Mouse (Mus musculus) bone marrow, adult 2 months (tissue): ENCODE data around the gene Atf6. TPM values are rescaled to one million over a fixed set of nuclear protein-coding genes. Genes with fewer than 3 reads are reported as not detected.

Experiments used
- H3K27ac ChIP-seq: fragments of 200-500 bp; 2 replicates; pipeline ENCODE4 v1.5.1; 2012; ENCODE audit warnings: low read depth, mild to moderate bottlenecking, control low read depth, inconsistent platforms, low read length; ENCODE audit not compliant: control insufficient read depth, poor library complexity, insufficient read depth
- H3K4me1 ChIP-seq: fragments of 200-500 bp; 2 replicates; pipeline ENCODE4 v1.6.1; 2011; ENCODE audit warnings: low read length; ENCODE audit not compliant: control insufficient read depth, insufficient read depth
- H3K4me3 ChIP-seq: fragments of 200-500 bp; replicated peaks from 2 replicates; pipeline ENCODE3; 2011; ENCODE audit warnings: mild to moderate bottlenecking, low read depth, low read length, control low read depth; ENCODE audit not compliant: control insufficient read depth
- CTCF ChIP-seq: fragments of 200-500 bp; IDR thresholded peaks from 2 replicates; pipeline ENCODE4 v1.5.1; 2011; ENCODE audit warnings: low read length, control low read depth; ENCODE audit not compliant: control insufficient read depth, insufficient read depth
- POLR2A ChIP-seq: fragments of 200-500 bp; IDR thresholded peaks from 2 replicates; pipeline ENCODE4 v1.6.1; 2011; ENCODE audit warnings: low read depth, mild to moderate bottlenecking, control low read depth, low read length, borderline replicate concordance; ENCODE audit not compliant: control insufficient read depth
- WGBS: fragments of 180-500 bp; shearing (Covaris S2); methylation state at CpG from one replicate; pipeline ENCODE4 v1.1.7; 2018; 5-methylcytosine and 5-hydroxymethylcytosine counted together
- polyA plus RNA-seq: library from polyadenylated mRNA; stranded (reverse); fragments of >200 nt; gene quantifications from 2 replicates; pipeline ENCODE4 v1.2.4, GENCODE M21; 2011; ENCODE audit warnings: low replicate concordance; ENCODE audit not compliant: missing spikeins, insufficient read depth, insufficient read length

Atf6 gene
- polyA plus RNA-seq, 1 experiment, result 7.7 TPM

GRCm38 (mm10) chr1:170901536-170902238, 34.1 kb upstream of the Atf6 start:
- no peak overlapping the region for H3K27ac ChIP-seq
- H3K4me1 ChIP-seq, result peaks cover 3% of the 10 kb centered on the region
- no peak overlapping the region for H3K4me3 ChIP-seq
- peak; percentile 81 for TF ChIP-seq CTCF
- no peak for TF ChIP-seq POLR2A
- WGBS, result 38% methylated on average over 10 of the region's 10 CpGs

GRCm38 (mm10) chr1:170900799-170901467, 33.4 kb upstream of the Atf6 start:
- Histone ChIP-seq H3K27ac (no peak overlapping the region), H3K4me1 (peaks cover 3% of the 10 kb centered on the region; the same call in 1 of the 2 replicates), H3K4me3 (no peak overlapping the region)
- TF ChIP-seq CTCF (no peak), POLR2A (no peak)
- 17% methylated on average over 10 of the region's 10 CpGs for whole genome bisulfite sequencing

- H3K27ac ChIP-seq, result peak overlapping the region; percentile 33; the same call in 1 of the 2 replicates
- peaks cover 3% of the 10 kb centered on the region; the same call in 1 of the 2 replicates for H3K4me1 ChIP-seq
- TF ChIP-seq POLR2A, result no peak
- no peak for TF ChIP-seq CTCF
- H3K4me3 ChIP-seq, result no peak overlapping the region
- WGBS, result 52% methylated on average over 16 of the region's 16 CpGs
Measured at GRCm38 (mm10) chr1:170898413-170899075, 31.0 kb upstream of the Atf6 start.

GRCm38 (mm10) chr1:170896651-170897281, 29.2 kb upstream of the Atf6 start:
- TF ChIP-seq CTCF (no peak), POLR2A (no peak)
- WGBS, result 15% methylated on average over 5 of the region's 5 CpGs
- no peak overlapping the region for H3K4me3 ChIP-seq
- H3K27ac ChIP-seq, result no peak overlapping the region
- H3K4me1 ChIP-seq, result peaks cover 3% of the 10 kb centered on the region; the same call in 1 of the 2 replicates

- Histone ChIP-seq H3K4me3 (no peak overlapping the region), H3K4me1 (peaks cover 3% of the 10 kb centered on the region; the same call in 1 of the 2 replicates), H3K27ac (no peak overlapping the region)
- no peak for TF ChIP-seq CTCF
- TF ChIP-seq POLR2A, result no peak
- 59% methylated on average over 9 of the region's 9 CpGs for WGBS
Measured at GRCm38 (mm10) chr1:170894603-170895602, 27.3 kb upstream of the Atf6 start.

GRCm38 (mm10) chr1:170892279-170892678, 24.7 kb upstream of the Atf6 start:
- Histone ChIP-seq H3K27ac (no peak overlapping the region), H3K4me1 (peaks cover 1% of the 10 kb centered on the region; the same call in 1 of the 2 replicates), H3K4me3 (no peak overlapping the region)
- TF ChIP-seq CTCF, result no peak
- TF ChIP-seq POLR2A, result no peak
- WGBS, result 79% methylated on average over 1 of the region's 1 CpGs

- Histone ChIP-seq H3K27ac (no peak overlapping the region), H3K4me1 (peaks cover under 1% of the 10 kb centered on the region; the same call in 1 of the 2 replicates), H3K4me3 (no peak overlapping the region)
- 75% methylated on average over 2 of the region's 2 CpGs for WGBS
- TF ChIP-seq CTCF, result no peak
- TF ChIP-seq POLR2A, result no peak
Measured at GRCm38 (mm10) chr1:170891646-170892045, 24.1 kb upstream of the Atf6 start.
